Mouse (Mus musculus): ENCODE data around the gene Rbm15.

Gene Rbm15

DNA sequence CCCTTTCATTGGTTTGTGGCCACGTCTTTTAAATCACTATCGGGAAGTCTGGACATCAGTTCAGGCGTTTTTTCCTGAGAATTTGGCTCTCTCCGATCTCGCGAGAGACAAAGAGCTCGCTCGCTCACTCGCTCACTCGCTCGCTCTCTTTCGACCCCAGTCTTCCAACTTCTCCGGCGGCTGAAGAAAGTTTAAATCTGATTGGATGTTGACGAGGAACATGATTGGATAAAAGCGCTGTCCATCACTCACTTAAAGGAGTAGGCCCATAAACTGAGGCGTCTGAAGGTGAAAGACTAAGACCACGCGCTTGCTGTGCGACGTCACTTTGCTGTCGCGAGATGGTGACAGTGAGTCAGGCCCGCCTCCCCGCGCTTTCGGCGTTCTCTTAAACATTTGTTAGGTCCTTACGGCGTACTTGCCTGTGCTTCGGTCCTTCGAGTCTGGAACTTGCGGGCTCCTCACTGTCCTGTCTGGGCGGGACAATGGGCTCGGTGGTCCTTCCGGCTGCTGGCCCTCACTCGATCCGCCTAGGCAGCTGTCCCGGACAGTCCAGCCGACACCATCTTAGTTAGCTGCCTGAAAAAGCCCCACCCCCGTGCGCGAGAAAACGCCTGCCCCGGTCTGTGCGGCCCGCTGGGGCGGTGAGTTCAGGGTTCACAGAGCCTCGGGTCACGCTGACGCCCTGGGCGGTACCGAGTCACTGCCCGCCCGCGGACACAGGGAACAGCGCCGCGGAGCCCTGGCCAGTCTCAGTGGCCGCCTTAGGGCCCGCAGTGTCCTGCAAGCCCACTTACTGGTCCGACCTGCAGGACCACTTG lies at the start of gene Rbm15:
TSS of gene Rbm15 (minus strand) at position 293 of the 821 bp plus-strand sequence.
- in situ Hi-C loops (cut with MboI, MseI) = no loop called here

DNA sequence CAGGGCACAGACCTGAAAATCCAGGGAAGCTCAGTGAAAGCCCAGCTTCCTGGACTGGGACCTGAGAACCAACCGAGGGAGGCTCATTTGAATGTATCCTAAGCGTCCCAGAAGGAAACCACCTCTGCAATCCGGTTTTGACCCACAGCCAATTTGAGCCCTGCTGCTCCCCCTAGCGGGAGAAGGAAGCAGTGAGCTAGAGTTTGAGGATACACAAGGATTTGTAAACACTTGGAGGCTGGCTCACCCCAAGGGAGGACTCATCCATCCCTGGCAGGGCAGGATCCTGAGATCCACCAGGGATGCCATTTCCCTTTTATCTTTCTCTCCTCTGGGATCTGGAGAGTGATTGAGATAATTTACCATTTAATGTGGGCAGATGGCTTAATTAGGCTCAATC lies 45.9 kb upstream of the Rbm15 start:
- in situ Hi-C loops (cut with MboI, MseI) = no loop called here

DNA sequence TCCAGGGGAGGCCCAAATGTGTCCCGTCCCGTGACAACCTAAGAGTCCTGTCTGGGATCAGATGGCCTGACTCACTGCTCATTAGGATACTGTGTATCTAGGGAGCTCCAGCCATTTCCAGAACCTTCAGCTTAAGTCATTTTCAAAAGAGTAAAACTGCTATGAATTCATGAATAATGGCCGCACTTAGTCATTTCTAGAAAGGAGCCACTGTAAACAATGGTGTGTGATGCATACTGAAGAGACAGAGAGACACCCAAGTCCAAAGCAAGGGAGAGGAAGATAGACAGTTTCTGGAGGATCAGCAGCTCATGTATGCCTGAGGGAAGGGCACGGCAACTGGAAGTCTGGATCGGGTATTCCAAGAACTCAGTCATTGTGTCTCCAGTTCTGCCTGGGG lies 45.2 kb upstream of the Rbm15 start:
- in situ Hi-C loops (cut with MboI, MseI) = no loop called here

DNA sequence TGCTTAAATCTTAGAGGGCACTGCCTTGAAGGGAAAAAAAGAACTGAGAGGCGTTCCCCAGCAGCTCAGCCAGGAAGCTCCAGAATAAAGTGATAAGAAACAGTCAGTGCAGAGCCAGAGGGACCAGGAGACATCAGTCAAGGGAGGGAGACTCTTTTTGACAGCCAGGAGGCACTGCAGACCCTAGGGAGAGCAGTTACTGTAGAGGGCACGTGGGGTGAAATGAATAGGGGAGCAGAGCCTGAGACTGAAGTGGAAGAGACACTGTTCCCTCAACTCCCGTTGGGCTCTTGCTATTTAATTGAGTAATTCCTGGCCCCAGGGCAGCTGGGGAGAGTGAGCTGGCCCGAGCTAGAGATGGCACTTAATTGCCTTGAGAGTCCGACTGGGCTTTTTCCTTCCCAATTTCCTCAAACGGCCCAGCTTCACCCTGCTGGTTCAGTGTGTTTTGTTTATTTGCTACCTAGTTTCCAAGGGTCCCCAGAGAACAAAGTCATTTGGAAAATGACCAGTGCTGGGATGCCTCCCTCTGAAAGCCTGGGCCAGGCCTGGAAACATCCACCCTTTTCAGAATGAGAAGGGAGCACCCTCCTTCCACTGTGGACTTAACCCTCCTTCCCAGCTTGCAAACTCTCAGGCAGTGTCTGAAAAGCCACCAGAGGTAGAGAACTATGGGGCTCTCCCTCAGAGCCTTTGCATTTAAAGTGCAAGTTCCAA lies 41.6 kb upstream of the Rbm15 start:
- in situ Hi-C loops (cut with MboI, MseI) = no loop called here

DNA sequence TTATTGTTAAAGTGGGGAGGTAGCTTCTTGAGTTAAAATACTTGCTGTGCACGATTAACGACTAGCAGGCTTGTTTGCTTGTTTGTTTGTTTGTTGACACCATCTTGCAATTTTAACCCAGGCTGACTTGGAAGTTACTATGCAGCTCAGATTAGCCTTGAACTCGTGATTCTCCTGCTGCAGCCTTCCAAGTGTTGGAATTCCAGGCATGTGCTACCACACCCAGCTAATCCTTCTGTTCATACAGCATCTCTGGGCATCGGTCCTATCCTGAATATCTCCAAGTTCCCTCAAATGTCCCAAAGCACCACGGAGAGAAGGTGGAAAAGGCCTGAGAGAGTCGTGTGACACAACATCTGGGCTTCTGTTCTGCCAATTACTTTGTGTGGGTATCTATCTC lies 35.7 kb upstream of the Rbm15 start:
- in situ Hi-C loops (cut with MboI, MseI) = no loop called here

DNA sequence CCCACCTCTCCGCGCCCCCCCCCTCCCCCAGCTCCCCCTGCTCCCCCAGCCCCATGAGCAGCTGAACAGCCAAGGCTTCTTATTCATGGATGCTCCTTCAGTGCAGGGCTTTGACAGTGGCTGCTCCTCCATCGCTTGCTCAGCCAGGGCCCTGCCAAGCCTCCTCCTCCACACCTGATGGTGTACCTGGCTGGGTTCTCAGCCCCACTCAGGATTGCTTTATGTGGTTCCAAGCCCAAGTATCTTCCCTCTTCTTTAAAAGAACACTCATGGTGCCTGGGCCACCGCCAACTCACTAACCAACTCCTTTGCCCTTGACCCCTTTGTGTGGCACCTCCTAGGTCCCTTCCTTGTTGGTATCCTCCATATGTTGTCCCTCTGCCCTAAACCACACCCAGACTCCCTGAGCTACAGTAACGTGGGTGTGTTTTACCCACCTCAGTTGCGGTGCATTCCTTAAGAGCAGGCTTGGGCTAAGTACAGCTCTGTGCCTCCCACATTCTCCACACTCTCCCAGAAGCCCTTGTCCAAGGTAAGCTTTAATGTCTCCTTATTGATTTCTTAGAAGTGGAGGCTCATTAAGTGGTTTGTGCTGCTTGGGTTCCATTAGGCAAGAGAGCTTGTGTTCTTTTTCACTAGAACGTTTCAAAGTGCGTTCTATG lies 34.6 kb upstream of the Rbm15 start:
- in situ Hi-C loops (cut with MboI, MseI) = no loop called here

DNA sequence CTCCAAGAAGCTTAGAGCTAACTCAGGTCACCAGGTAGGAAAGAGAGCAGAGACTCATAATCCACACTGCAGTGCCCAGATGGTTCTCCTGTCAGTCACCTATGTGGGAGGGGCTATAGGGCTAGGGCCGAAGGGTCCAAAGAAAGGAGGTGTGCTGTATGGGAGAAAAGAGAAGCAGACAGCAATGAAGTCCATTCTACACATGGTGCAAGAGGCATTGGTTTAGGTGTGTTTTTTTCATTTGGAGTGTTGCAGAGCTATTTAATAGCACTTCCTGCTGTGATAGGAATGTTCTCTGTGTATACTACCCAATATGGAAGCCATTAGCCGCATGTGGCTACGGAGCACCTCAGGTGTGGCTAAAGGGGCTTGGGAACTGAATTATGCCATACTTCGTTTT lies 31.9 kb upstream of the Rbm15 start:
- in situ Hi-C loops (cut with MboI, MseI) = no loop called here

DNA sequence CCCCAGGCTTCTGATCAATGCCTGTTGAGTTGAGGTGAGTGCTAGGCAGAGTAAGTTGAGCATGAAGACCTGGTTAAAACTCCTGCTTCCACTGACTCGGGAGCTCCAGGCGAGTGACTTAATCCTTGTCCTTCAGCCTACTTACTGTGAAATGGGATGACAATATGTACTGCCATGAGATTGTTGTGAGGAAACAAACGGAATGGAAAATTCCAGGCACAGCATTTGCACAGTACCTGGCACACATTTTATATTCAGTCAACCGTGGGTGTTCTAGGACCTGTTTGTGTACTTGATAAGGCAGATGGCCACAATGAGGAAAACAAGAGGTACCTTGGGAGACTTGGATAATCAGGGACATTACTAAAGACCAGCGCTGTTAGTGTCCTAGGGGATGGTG lies 29.9 kb upstream of the Rbm15 start:
- in situ Hi-C loops (cut with MboI, MseI) = no loop called here

DNA sequence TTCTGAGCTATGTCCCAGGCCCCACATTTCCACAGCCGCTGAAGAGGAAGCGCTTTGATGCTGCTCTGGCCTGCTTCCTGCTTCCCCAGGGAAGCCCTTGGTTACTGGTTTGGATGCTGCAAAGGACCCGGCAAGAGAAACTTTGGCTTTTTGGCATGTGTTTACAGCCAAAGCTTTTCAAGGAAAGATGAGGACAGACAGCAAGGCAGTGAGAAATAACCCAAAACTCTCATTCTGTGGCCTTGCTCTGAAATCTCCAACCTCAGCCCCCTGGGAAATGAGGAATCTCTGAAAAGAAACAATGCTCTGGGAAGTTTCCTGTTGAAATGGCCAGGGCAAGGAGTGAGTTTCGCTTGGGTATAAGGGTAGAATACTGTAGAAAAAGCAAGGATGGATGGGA lies 26.9 kb upstream of the Rbm15 start:
- in situ Hi-C loops (cut with MboI, MseI) = no loop called here

DNA sequence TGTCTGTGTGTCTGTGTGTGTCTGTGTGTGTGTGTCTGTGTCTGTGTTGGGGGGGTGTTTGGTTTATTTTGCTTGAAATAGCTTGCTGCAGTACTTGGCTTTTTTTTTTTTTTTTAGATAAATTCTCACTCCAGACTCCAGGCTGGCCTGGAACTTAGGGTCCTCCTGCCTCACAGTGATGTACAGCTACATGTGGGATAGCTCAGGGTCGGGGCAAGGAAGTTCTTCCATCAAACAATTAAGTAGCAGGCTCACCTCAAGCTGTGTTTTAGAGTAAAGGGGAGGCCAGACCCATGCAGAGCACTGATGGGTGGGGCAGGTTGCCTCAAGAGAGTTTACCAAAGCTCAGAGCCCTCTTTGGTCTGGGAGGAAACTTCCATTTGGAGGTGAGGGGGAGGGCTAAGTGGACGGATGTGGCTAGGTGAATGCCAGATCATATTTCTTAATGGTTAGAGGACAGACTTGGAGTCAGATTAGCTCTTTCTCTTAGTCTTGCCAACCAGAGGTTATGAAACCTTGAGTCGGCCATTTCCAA lies 24.3 kb upstream of the Rbm15 start:
- in situ Hi-C loops (cut with MboI, MseI) = no loop called here

DNA sequence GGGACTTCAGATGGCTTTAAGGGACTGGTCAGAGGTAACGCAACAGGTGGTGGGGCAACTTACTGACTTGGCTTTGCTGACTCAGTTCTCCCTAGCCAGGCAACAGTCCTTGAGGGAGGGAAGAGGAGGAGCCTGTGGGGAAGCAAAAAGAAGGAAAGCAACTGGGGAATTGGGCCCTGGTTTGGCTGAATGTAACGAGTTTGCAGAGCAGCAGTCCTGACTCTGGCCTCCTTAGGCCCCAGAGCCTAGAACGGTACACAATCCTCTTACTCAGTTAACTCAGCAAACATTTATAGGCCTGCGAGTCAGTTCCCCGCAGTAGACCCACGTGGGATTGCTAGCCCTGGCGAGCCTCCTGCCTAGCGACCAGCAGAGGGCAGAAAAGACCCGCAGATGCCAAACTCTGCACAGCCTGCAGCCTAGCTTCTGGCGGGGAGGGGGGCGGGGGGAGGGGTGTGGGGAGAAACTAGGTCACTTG lies 23.5 kb upstream of the Rbm15 start:
- in situ Hi-C loops (cut with MboI, MseI) = no loop called here

DNA sequence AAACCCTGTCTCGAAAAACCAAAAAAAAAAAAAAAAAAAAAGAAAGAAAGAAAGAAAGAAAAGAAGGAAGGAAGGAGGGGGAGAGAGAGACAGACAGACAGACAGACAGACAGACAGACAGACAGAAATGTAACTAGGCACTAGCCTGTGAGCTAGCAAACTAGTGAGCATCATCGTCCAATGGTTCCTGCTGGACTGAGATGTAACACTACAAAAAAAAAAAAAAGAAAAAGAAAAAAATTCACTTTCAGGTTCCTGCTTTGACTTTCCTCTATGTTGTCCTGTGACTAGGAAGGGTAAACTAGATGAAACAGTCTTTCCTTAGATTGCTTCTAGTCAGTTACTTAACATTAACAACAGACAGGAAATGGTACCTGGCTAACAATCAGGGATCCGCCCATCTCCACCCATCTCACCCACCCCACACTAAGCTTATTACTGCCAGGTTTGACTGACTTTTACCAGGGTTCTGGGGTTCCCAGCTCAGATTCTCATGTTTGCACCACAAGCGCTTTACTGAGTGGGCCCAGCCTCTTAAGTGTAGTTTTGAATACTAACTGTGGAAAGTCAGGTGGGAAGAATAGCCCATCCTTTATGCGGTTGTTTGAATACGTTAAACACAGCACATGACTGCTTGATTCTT lies 22.3 kb upstream of the Rbm15 start:
- in situ Hi-C loops (cut with MboI, MseI) = no loop called here

DNA sequence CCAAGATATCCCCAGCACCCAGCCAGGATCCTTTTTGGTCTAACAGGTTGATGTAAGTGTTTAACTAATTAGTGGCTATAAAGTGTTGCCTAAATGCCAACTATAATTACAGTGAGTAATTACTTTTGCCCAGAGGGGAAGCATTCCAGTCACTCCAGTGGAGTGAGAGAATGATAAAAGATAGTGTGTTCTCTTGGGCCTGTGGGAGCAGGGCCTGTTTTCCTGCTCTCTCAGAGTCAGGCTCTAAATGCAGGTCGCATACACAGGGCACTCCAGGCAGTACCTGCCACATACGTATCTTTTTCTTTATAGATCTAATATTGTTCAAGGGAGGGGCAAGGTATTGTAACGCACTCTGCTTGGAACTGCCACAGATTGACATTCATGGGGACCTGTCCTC lies 18.2 kb upstream of the Rbm15 start:
- in situ Hi-C loops (cut with MboI, MseI) = loop anchor here (5.0 kb wide), 1 partner anchor 111 kb away; no protein-coding TSS in a partner anchor

DNA sequence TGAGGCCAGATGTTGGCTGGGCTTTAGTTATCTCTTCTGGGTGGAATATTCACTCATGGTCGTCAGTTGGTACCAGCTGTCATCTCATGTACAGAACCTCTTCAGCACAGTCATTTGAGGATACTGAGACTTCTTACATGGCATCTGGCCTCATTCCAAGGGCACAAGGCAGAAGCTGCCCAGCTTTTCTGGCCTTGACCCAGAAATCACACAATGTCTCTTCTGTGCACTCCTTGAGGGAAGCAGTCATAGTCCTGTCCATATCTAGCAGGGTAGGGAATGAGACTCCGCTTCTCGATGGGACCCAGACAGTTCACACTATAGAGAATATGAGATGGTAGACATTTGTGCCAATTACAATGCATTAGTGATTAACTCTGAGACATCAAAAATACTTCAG lies 15.5 kb upstream of the Rbm15 start:
- in situ Hi-C loops (cut with MboI, MseI) = no loop called here

DNA sequence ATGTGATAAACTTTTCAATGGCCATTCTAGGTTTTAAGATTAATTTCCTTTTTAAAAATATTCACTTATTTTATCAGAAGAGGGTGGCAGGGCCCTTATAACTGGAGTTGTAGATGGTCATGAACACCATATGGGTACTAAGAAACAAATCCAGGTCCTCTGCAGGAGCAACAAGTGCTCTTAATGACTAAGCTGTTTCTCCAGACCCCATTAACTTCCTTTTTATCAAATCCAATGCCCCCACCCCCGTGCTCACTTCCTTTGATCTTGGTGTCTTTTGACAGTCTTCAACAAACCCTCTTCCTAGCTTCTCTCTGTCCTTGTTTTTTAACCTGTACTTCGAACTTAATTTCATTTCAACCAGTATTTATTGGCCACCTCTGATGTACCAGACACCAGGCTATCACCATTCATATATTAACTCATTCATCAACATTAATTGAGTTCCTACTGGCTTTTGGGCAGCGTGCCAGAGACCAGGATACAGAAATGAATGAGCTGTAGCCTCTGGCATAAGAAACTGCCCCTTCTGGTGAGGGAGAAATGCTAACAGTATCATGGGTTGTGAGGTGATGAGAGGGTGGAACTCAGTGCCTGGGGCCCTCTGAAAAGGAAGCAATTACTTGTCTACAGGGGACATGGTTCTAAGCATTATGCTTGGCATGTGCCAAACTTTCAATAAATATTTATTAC lies 11.7 kb upstream of the Rbm15 start:
- in situ Hi-C loops (cut with MboI, MseI) = no loop called here

DNA sequence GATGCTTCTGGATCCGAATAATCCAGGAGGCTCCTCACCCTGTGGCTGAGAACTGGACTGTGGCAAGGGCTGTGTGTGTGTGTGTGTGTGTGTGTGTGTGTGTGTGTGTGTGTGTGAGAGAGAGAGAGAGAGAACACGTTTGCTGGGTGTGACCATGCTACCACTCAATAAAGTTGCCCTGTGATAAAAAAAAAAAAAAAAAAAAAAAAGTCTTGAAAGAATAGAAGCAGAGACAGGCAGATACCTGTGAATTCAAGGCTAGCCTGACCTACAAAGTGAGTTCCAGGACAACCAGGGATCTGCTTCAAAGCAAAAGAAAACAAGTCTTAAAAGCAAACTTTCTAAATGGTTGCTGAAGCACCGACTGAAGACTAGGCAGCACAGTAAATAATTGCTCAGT lies 10.5 kb upstream of the Rbm15 start:
- in situ Hi-C loops (cut with MboI, MseI) = no loop called here

DNA sequence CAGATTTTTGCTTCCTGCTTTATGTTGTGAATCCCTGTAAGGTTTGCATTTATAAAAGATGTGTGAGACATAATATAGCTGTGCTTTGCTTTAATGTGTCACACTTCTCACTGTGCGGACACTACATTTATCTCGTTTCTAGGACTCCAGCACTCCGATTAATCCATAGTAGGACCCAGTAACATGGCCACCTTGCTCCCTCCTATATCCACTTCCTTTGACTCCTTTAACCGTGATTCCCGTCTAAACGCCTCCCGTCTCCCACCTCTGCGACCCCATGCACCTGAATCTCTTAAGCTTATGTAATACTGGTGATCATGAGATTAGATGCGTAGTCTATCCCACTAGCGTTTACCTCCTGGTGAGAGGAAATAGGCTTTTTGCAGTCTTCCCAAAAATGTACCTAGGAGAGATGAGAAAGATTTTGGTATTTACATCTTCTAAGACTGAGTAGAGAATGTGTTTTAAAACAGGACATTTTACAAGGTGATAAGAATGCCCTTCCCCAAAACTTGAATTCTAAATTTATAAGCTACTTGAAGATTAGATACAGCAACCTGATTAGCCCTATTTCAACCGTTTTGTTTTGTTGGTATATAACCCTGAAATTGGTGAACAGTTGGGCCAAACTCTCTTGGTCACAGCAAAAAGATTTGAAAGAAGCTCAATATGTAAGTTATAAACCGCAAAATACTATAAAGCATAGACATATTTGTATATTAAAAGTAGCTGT lies 895 bp upstream of the Rbm15 start:
- in situ Hi-C loops (cut with MboI, MseI) = no loop called here

DNA sequence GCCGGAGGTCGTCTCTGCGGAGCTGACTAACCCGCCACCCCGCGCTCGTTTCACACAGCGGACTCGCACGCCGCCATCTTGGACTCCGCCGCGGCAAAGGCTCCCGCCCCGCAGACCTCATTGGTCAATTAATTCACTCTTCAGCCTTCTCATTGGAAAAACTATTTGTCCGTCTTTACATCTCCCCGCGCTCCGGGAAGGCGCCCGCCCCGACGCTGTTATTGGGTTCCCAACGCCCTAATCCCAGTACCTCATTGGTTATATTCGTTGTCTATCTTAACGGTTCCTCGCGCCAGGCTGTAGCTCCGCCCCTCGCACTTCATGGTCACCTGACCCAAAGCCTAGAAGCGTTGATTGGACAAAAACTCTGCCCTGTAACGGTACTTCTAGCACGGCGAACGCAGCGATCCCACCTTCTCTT lies 503 bp downstream of the Rbm15 start:
- in situ Hi-C loops (cut with MboI, MseI) = no loop called here

DNA sequence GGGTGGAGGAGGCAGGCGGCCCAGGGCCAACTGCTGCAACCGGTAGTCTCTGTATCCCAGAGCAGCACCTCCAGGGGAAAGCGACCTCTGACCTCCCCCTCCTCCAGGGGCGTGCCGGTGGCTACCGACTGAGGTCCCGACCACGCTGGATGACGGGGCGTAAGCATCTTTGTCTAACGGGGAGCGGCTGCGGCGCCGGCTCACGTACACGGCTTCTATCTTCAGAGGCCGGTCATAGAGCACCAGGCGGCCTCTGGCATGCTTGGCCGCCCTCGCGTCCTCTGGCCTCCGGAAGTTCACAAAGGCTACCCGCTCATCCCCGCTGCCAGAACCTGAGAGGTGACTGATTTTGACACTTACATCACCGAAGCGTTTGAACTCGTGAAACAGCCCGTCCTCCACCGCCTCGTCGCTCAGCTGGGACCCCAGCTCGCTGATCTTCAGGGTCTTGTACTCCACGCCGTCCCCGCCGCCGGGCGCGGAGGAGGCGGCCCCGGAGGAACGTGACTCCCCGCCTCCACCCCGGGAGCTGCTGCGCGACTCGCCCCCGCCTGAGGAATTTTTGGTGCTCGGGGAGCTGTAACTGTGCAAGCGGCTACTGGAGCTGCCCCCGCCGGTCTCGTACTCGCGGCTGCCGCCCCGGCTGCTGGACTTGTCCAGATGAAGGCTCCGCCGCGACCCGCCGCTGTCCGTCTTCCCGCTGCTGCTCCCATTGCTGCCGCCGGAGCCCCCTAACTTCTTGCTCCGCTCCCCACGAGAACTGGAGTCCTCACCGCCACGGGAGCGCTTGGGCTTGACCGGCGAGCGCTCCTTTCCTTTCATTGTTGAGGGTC lies 1.1 kb downstream of the Rbm15 start:
- in situ Hi-C loops (cut with MboI, MseI) = no loop called here

DNA sequence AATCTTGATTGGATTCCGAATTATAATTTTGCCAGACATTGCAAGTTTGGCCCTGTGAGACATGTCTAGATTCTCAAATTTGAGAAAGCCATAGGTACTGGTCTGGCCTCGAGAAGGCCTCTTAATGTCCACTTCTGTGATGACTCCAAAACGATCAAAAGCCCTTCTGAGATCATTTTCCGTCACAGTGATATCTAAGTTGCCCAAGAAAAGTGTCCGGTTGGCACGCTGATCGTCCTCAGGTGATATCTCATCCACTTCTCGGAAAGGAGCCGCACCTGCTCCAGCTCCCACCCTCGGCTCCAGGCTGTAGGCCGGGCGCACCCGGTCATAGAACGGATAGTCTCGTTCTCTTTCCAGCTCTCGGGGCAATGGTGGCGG lies 1.7 kb downstream of the Rbm15 start:
- in situ Hi-C loops (cut with MboI, MseI) = no loop called here

All from T-helper 1 cell (primary cell).